Mouse (Mus musculus): ENCODE results near the gene Hist1h3f.

DNA sequence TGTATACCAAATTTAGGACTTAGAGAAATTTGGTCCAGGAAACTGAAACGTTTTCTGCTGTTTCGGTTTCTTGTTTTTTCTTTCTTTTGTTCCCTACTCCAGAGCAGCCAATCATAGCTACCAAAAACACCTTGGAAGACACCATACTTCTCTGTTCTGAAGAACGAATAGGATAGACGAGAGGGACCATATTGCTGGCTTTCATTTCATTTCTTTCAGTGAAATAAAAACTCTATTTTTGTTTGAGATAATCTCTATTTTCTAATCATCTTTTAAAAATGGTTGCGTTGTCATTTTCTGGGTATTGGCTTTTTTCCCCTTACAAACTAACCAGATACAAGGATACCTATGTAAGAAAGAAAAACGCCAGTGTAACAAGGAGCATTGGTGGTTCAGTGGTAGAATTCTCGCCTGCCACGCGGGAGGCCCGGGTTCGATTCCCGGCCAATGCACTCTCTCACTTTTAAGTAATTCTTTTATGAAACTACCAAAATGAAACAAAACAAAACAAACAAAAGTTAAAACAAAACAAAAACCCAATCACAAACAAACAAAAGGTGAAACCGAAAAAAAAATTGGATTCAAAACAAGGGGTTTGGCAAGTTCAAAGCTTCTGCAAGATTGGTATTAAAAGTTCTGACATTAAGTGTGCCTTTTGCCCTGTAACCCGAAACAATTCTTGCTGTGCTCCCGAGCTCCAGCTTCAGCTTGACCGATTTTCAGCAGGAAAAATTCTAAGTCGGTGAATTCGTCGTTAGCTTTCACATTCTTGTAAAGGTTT lies 26.8 kb upstream of the Hist1h3f start:
- no peak for TF ChIP-seq CTCF (IDR thresholded peaks at IDR 0.05; ENCODE audit: extremely low read depth, insufficient read length, insufficient replicate concordance, low read depth, low read length)
- no peak for TF ChIP-seq POLR2A (IDR thresholded peaks at IDR 0.05; ENCODE audit: low read depth, low read length)

Data from small intestine, adult 2 months (tissue).